Mouse (Mus musculus) ovary, adult 2 months (tissue): Measurements from ENCODE around the gene Neurod4. TPM values are rescaled to one million over a fixed set of nuclear protein-coding genes. Genes with fewer than 3 reads are reported as not detected.

Experiments used
- polyA plus RNA-seq: library from polyadenylated mRNA; depleted of rRNA; stranded (reverse); fragments of >200 nt; gene quantifications from 2 replicates; pipeline ENCODE4 v1.2.3, GENCODE M21; 2012; rRNA removed

Gene Neurod4
- polyA plus RNA-seq = not detected in 2 replicates

GRCm38 (mm10) chr10:130280066-130280465 is at the start of gene Neurod4:
TSS of gene Neurod4 (minus strand) at chr10:130280240.

GRCm38 (mm10) chr10:130322637-130323036 is 42.6 kb upstream of the Neurod4 start, which contains the start of gene Tespa1:
TSS of gene Tespa1 (plus strand) at chr10:130322870.

Other genes starting within 250 kb of the Neurod4 start
- not detected in 2 replicates for gene Olfr821, start 249.9 kb downstream of the Neurod4 start, polyA plus RNA-seq
- gene Olfr822, start 209.0 kb downstream of the Neurod4 start, polyA plus RNA-seq = not detected in 2 replicates
- not detected in 2 replicates for gene Olfr823, start 164.9 kb downstream of the Neurod4 start, polyA plus RNA-seq
- gene Olfr824, start 150.2 kb downstream of the Neurod4 start, polyA plus RNA-seq = 0.20 and 0.67 TPM in 2 replicates
- not detected in 2 replicates for gene Olfr825, start 113.5 kb downstream of the Neurod4 start, polyA plus RNA-seq
- not detected in 2 replicates for gene Olfr826, start 96.1 kb downstream of the Neurod4 start, polyA plus RNA-seq
- not detected in 2 replicates for gene Olfr827, start 65.8 kb downstream of the Neurod4 start, polyA plus RNA-seq
- gene Tespa1, start 42.6 kb upstream of the Neurod4 start, polyA plus RNA-seq = 0.08 and 0.09 TPM in 2 replicates
- gene Vmn2r84, start 114.1 kb upstream of the Neurod4 start, polyA plus RNA-seq = not detected in 2 replicates
- not detected in 2 replicates for gene Vmn2r85, start 149.5 kb upstream of the Neurod4 start, polyA plus RNA-seq
- gene Vmn2r86, start 175.8 kb upstream of the Neurod4 start, polyA plus RNA-seq = not detected in 2 replicates
- gene Vmn2r87, start 217.2 kb upstream of the Neurod4 start, polyA plus RNA-seq = not detected in 2 replicates